Mouse (Mus musculus) naive thymus-derived CD4-positive, alpha-beta T cell, adult 2 months (primary cell): ENCODE results near the gene Gm28171.
"Not testable (repeated sequence)": the region's sequence is repeated elsewhere in the genome, so short reads cannot be mapped to it uniquely, and the experiment has no call there.

Source experiments
- DNase-seq: peaks from one replicate; pipeline ENCODE4 v3.0.0-alpha.2; 2011; ENCODE audit warnings: low read depth

Gene Gm28171

DNA sequence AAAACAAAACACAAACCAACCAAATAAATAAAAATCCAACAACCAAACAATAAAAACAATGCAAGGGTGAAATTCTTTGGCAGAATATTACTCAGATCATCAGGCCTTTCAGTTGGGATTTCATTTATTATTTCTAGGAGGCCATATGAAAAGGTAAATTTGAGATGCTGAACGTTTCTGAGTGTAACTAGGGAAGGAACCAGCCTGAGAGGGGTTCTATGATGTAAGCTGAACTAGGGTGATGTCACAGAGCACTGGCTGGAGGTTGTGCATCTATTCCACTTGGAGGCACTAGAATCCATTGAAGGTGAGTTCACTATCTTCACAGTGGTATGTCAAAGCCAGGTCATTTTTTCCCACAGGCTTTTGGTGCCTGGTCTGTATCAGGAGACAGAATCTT lies at the start of gene Gm28171:
TSS of gene Gm28171 (plus strand) at position 301 of the 400 bp plus-strand sequence.
- DNase-seq: not testable (repeated sequence)
